Mouse (Mus musculus) heart, embryonic 10.5 days (tissue): ENCODE measurements around the gene Hist1h4a. TPM values are rescaled to one million over a fixed set of nuclear protein-coding genes. Genes with fewer than 3 reads are reported as not detected.
A peak's percentile ranks its signal among the peaks of the same experiment; 100 is the strongest.

Experiments
- DNase-seq: peaks from one replicate; pipeline ENCODE4 v3.0.0-alpha.2; 2017; ENCODE audit warnings: low spot score
- H3K27ac ChIP-seq: fragments of 300-500 bp; sonication (generic); 2 replicates; pipeline ENCODE4 v1.5.1; 2016; ENCODE audit warnings: mild to moderate bottlenecking
- H3K27me3 ChIP-seq: fragments of 300-500 bp; sonication (generic); 2 replicates; pipeline ENCODE4 v1.6.1; 2016; ENCODE audit warnings: mild to moderate bottlenecking; ENCODE audit not compliant: poor library complexity, insufficient read depth, severe bottlenecking
- H3K36me3 ChIP-seq: fragments of 300-500 bp; sonication (generic); 2 replicates; pipeline ENCODE4 v1.6.1; 2016; ENCODE audit warnings: mild to moderate bottlenecking, moderate library complexity
- H3K4me1 ChIP-seq: fragments of 300-500 bp; sonication (generic); 2 replicates; pipeline ENCODE4 v1.6.1; 2016; ENCODE audit warnings: mild to moderate bottlenecking
- H3K4me3 ChIP-seq: fragments of 300-500 bp; sonication (generic); 2 replicates; pipeline ENCODE4 v1.5.1; 2016; ENCODE audit warnings: mild to moderate bottlenecking, moderate library complexity
- H3K9me3 ChIP-seq: fragments of 300-500 bp; sonication (generic); 2 replicates; pipeline ENCODE4 v1.6.1; 2016; ENCODE audit warnings: mild to moderate bottlenecking, moderate library complexity
- WGBS: fragments of 180-500 bp; shearing (Covaris S2); methylation state at CpG from one replicate; pipeline ENCODE4 v1.1.7; 2016; 5-methylcytosine and 5-hydroxymethylcytosine counted together
- polyA plus RNA-seq: library from polyadenylated mRNA; unstranded; fragments of >200 nt; fragmentation: Nextera tagmentation; extraction: Ambion mirVana; gene quantifications from 2 replicates; pipeline ENCODE4 v1.2.1, GENCODE M21; 2016

Hist1h4a gene
- polyA plus RNA-seq, 1 experiment from 2014 or later = 0.28 TPM

GRCm38 (mm10) chr13:23744421-23745380 lies 16.3 kb downstream of the Hist1h4a start:
- H3K4me1 ChIP-seq = peaks cover 20% of the 10 kb centered on the region
- H3K27me3 ChIP-seq = no peaks in the 10 kb centered on the region
- H3K4me3 ChIP-seq = peak overlapping the region; percentile 60
- H3K9me3 ChIP-seq = no peaks in the 10 kb centered on the region
- peak overlapping the region; percentile 98 for H3K27ac ChIP-seq
- 3% methylated on average over 15 of the region's 36 CpGs for WGBS
- DNase-seq = no peak
- H3K36me3 ChIP-seq = no peaks in the 10 kb centered on the region

- Histone ChIP-seq H3K27ac (peak overlapping the region; percentile 98; the same call in 1 of the 2 replicates), H3K4me3 (peak overlapping the region; percentile 60), H3K36me3 (no peaks in the 10 kb centered on the region), H3K27me3 (no peaks in the 10 kb centered on the region), H3K9me3 (no peaks in the 10 kb centered on the region), H3K4me1 (peaks cover 20% of the 10 kb centered on the region)
- no peak for DNase-seq
- 44% methylated on average over 4 of the region's 4 CpGs for WGBS
These were observed 17.1 kb downstream of the Hist1h4a start for GRCm38 (mm10) chr13:23743963-23744362.

- Histone ChIP-seq H3K36me3 (no peaks in the 10 kb centered on the region), H3K4me3 (no peak overlapping the region), H3K27ac (no peak overlapping the region), H3K27me3 (no peaks in the 10 kb centered on the region), H3K9me3 (no peaks in the 10 kb centered on the region), H3K4me1 (peaks cover 16% of the 10 kb centered on the region)
- no peak for DNase-seq
- 84% methylated on average over 5 of the region's 5 CpGs for WGBS
These were observed 17.8 kb downstream of the Hist1h4a start for GRCm38 (mm10) chr13:23743215-23743614.

- H3K4me3 ChIP-seq = no peak overlapping the region
- no peak for DNase-seq
- H3K4me1 ChIP-seq = peaks cover 9% of the 10 kb centered on the region; the same call in 1 of the 2 replicates
- no peaks in the 10 kb centered on the region for H3K27me3 ChIP-seq
- peak overlapping the region; percentile 63; the same call in 1 of the 2 replicates for H3K27ac ChIP-seq
- H3K36me3 ChIP-seq = no peaks in the 10 kb centered on the region
- H3K9me3 ChIP-seq = no peaks in the 10 kb centered on the region
These were observed 19.0 kb downstream of the Hist1h4a start for GRCm38 (mm10) chr13:23742007-23742406.

GRCm38 (mm10) chr13:23740910-23741309 lies 20.1 kb downstream of the Hist1h4a start:
- Histone ChIP-seq H3K27ac (peak overlapping the region; percentile 93), H3K4me1 (peaks cover 9% of the 10 kb centered on the region; the same call in 1 of the 2 replicates), H3K9me3 (no peaks in the 10 kb centered on the region), H3K4me3 (peak overlapping the region; percentile 65; the same call in 1 of the 2 replicates), H3K36me3 (no peaks in the 10 kb centered on the region), H3K27me3 (no peaks in the 10 kb centered on the region)
- WGBS = 59% methylated on average over 5 of the region's 5 CpGs
- DNase-seq = no peak

- no peak for DNase-seq
- H3K4me3 ChIP-seq = peak overlapping the region; percentile 65
- H3K4me1 ChIP-seq = peaks cover 9% of the 10 kb centered on the region; the same call in 1 of the 2 replicates
- H3K27me3 ChIP-seq = no peaks in the 10 kb centered on the region
- H3K9me3 ChIP-seq = no peaks in the 10 kb centered on the region
- peak overlapping the region; percentile 93 for H3K27ac ChIP-seq
- 34% methylated on average over 13 of the region's 13 CpGs for WGBS
- no peaks in the 10 kb centered on the region for H3K36me3 ChIP-seq
These were observed 20.7 kb downstream of the Hist1h4a start for GRCm38 (mm10) chr13:23740256-23740840.

- WGBS = under 1% methylated on average over 14 of the region's 14 CpGs
- no peak for DNase-seq
- no peaks in the 10 kb centered on the region for H3K27me3 ChIP-seq
These were observed 21.1 kb downstream of the Hist1h4a start for GRCm38 (mm10) chr13:23739922-23740252.

GRCm38 (mm10) chr13:23739069-23739921 lies 21.7 kb downstream of the Hist1h4a start:
- Histone ChIP-seq H3K27me3 (no peaks in the 10 kb centered on the region), H3K36me3 (no peaks in the 10 kb centered on the region), H3K9me3 (no peaks in the 10 kb centered on the region), H3K4me3 (peak overlapping the region; percentile 65), H3K4me1 (peaks cover 6% of the 10 kb centered on the region; the same call in 1 of the 2 replicates), H3K27ac (peak overlapping the region; percentile 93)
- under 1% methylated on average over 39 of the region's 39 CpGs for WGBS
- peak; percentile 96 for DNase-seq

More at GRCm38 (mm10) chr13:23739922-23740252, 21.1 kb downstream of the Hist1h4a start:
- no peaks in the 10 kb centered on the region for H3K36me3 ChIP-seq
- peak overlapping the region; percentile 93 for H3K27ac ChIP-seq
- peak overlapping the region; percentile 65 for H3K4me3 ChIP-seq
- H3K9me3 ChIP-seq = no peaks in the 10 kb centered on the region
- peaks cover 9% of the 10 kb centered on the region; the same call in 1 of the 2 replicates for H3K4me1 ChIP-seq

GRCm38 (mm10) chr13:23738677-23739068 lies 22.4 kb downstream of the Hist1h4a start, which contains the start of gene Hist1h1c:
Hist1h1c (plus strand) TSS chr13:23738808.
- no peaks in the 10 kb centered on the region for H3K27me3 ChIP-seq
- H3K4me3 ChIP-seq = peak within 1 kb of the TSS; percentile 65
- WGBS = under 1% methylated on average over 38 of the region's 38 CpGs
- H3K9me3 ChIP-seq = no peaks in the 10 kb centered on the region
- H3K4me1 ChIP-seq = peaks cover 5% of the 10 kb centered on the region; the same call in 1 of the 2 replicates
- no peaks in the 10 kb centered on the region for H3K36me3 ChIP-seq
- DNase-seq = peak; percentile 96
- H3K27ac ChIP-seq = peak within 1 kb of the TSS; percentile 93

GRCm38 (mm10) chr13:23738041-23738440 lies 23.0 kb downstream of the Hist1h4a start:
- no peaks in the 10 kb centered on the region for H3K9me3 ChIP-seq
- 27% methylated on average over 4 of the region's 4 CpGs for WGBS
- DNase-seq = no peak
- H3K27me3 ChIP-seq = no peaks in the 10 kb centered on the region
- H3K4me3 ChIP-seq = peak overlapping the region; percentile 65
- H3K27ac ChIP-seq = peak overlapping the region; percentile 93
- H3K36me3 ChIP-seq = no peaks in the 10 kb centered on the region
- H3K4me1 ChIP-seq = peaks cover 5% of the 10 kb centered on the region; the same call in 1 of the 2 replicates

- H3K27ac ChIP-seq = peak overlapping the region; percentile 93; the same call in 1 of the 2 replicates
- no peaks in the 10 kb centered on the region for H3K36me3 ChIP-seq
- no peak for DNase-seq
- whole genome bisulfite sequencing = 86% methylated on average over 5 of the region's 5 CpGs
- no peaks in the 10 kb centered on the region for H3K27me3 ChIP-seq
- no peak overlapping the region for H3K4me3 ChIP-seq
- H3K4me1 ChIP-seq = peaks cover 5% of the 10 kb centered on the region; the same call in 1 of the 2 replicates
- H3K9me3 ChIP-seq = no peaks in the 10 kb centered on the region
These were observed 23.9 kb downstream of the Hist1h4a start for GRCm38 (mm10) chr13:23737091-23737490.

- WGBS = 23% methylated on average over 8 of the region's 8 CpGs
- no peak for DNase-seq
- H3K4me1 ChIP-seq = peaks cover 4% of the 10 kb centered on the region
- H3K27me3 ChIP-seq = no peaks in the 10 kb centered on the region
- H3K36me3 ChIP-seq = no peaks in the 10 kb centered on the region
- H3K9me3 ChIP-seq = no peaks in the 10 kb centered on the region
- H3K4me3 ChIP-seq = no peak overlapping the region
- H3K27ac ChIP-seq = no peak overlapping the region
These were observed 28.8 kb downstream of the Hist1h4a start for GRCm38 (mm10) chr13:23732156-23732804.
